Mouse (Mus musculus) limb, embryonic 13.5 days (tissue): ENCODE data around the gene Gm11559. TPM values are rescaled to one million over a fixed set of nuclear protein-coding genes. Genes with fewer than 3 reads are reported as not detected.
"Not testable (repeated sequence)": the region's sequence is repeated elsewhere in the genome, so short reads cannot be mapped to it uniquely, and the experiment has no call there.

Source experiments
- ATAC-seq: fragments of 200-750 bp; cut with Nextera tagmentation; 2 replicates; pipeline ENCODE4 v1.8.0; 2017; ENCODE audit warnings: low read depth, moderate number of reproducible peaks, moderate TSS enrichment; ENCODE audit not compliant: low FRiP score
- H3K27ac ChIP-seq: fragments of 300-500 bp; sonication (generic); 2 replicates; pipeline ENCODE4 v1.5.1; 2015; ENCODE audit warnings: inconsistent platforms, mild to moderate bottlenecking, moderate library complexity
- H3K27me3 ChIP-seq: fragments of 300-500 bp; sonication (generic); 2 replicates; pipeline ENCODE4 v1.6.1; 2015; ENCODE audit warnings: mild to moderate bottlenecking, inconsistent platforms
- H3K36me3 ChIP-seq: fragments of 300-500 bp; sonication (generic); 2 replicates; pipeline ENCODE4 v1.6.1; 2015; ENCODE audit warnings: inconsistent platforms, mild to moderate bottlenecking, moderate library complexity
- H3K4me1 ChIP-seq: fragments of 300-500 bp; sonication (generic); 2 replicates; pipeline ENCODE4 v1.6.1; 2015; ENCODE audit warnings: inconsistent platforms
- H3K4me2 ChIP-seq: fragments of 300-500 bp; sonication (generic); replicated peaks from 2 replicates; pipeline ENCODE4 v1.6.1; 2015; ENCODE audit warnings: inconsistent platforms, mild to moderate bottlenecking, moderate library complexity
- H3K4me3 ChIP-seq: fragments of 300-500 bp; sonication (generic); 2 replicates; pipeline ENCODE4 v1.5.1; 2015; ENCODE audit warnings: moderate library complexity, mild to moderate bottlenecking, inconsistent platforms
- H3K9ac ChIP-seq: fragments of 300-500 bp; sonication (generic); 2 replicates; pipeline ENCODE4 v1.6.1; 2015; ENCODE audit warnings: mild to moderate bottlenecking, inconsistent platforms
- H3K9me3 ChIP-seq: fragments of 300-500 bp; sonication (generic); 2 replicates; pipeline ENCODE4 v1.6.1; 2016; ENCODE audit warnings: inconsistent platforms
- WGBS: fragments of 180-500 bp; shearing (Covaris S2); methylation state at CpG from one replicate; pipeline ENCODE4 v1.1.7; 2015; 5-methylcytosine and 5-hydroxymethylcytosine counted together
- polyA plus RNA-seq: library from polyadenylated mRNA; unstranded; fragments of >200 nt; fragmentation: Nextera tagmentation; extraction: Ambion mirVana; gene quantifications from 2 replicates; pipeline ENCODE4 v1.2.1, GENCODE M21; 2015

Gm11559 gene
- not detected in 2 replicates for polyA plus RNA-seq

DNA sequence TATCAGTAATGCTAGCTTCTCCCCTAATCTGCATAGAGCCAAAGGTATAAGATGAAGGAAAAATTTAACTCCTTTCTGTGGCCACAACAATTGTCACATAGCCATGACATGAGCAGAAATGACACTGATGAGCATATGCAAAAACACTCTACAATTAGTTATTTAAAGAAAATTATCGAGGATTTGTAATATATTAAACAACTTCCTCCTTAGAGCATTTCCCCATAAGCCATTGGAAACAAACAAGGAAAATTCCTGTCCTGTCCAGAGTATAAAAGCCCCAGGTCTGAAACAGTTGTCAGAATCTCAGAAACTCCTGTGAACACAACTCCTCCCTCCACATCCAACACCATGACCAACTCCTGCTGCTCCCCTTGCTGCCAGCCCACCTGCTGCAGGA, at the start of gene Gm11559:
TSS of gene Gm11559 (plus strand) at position 301 of the 400 bp plus-strand sequence.
- not testable (repeated sequence) for H3K4me3 ChIP-seq, H3K27me3 ChIP-seq, H3K9me3 ChIP-seq, H3K4me2 ChIP-seq, ATAC-seq, H3K9ac ChIP-seq, H3K36me3 ChIP-seq, H3K27ac ChIP-seq, H3K4me1 ChIP-seq
- 54% methylated on average over 1 of the region's 1 CpGs for WGBS

DNA sequence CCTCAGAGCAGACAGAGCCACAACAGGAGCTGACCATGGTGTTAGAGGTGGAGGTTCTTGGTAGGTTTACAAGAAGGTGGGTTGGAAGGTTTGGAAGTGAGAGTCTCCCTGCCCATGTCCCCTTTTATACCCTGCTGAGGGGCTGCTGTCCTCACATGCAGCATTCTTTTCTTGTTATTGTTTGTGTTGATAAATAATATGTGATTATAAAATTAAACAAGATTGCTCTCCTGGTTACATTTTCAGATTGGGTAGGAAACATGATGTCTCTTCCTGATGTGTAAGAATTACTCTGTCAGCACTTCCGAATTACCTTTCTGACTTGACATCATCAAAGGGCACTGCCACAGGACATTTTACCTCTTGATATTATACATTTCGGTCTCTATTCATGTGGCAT, 48.7 kb upstream of the Gm11559 start, which contains the start of gene Gm11564:
TSS of gene Gm11564 (minus strand) at position 101 of the 400 bp plus-strand sequence.
- not testable (repeated sequence) for ATAC-seq, H3K9ac ChIP-seq, H3K36me3 ChIP-seq, H3K27me3 ChIP-seq, H3K27ac ChIP-seq, H3K4me3 ChIP-seq, H3K4me2 ChIP-seq, H3K9me3 ChIP-seq, H3K4me1 ChIP-seq
- 82% methylated on average over 2 of the region's 2 CpGs for WGBS

DNA sequence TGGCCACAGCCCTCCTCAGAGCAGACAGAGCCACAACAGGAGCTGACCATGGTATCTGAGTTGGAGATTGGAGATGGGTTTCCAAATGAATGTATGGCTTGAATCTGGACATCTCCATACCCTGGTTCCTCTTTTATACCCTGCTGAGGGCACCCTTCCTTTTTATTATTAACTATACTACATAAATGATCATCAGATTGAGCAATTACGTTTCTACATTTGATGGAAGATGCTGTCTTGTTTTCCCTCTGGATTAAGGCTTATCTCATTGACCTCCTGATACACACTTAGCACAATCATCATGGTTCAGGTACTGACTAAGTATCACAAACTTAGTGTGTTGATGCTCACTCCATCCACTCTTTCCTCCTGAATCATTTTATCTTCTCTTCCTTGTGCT, 26.3 kb upstream of the Gm11559 start, which contains the start of gene 2300003K06Rik:
TSS of gene 2300003K06Rik (minus strand) at position 101 of the 400 bp plus-strand sequence.
- H3K27me3 ChIP-seq: no peaks in the 10 kb centered on the region
- no peaks in the 10 kb centered on the region for H3K9me3 ChIP-seq
- no peaks in the 10 kb centered on the region for H3K36me3 ChIP-seq
- H3K4me1 ChIP-seq: no peaks in the 10 kb centered on the region
- H3K4me3 ChIP-seq: no peak within 1 kb of the TSS
- no peak for ATAC-seq
- H3K9ac ChIP-seq: no peak within 1 kb of the TSS
- 79% methylated on average over 1 of the region's 1 CpGs for WGBS
- no peak within 1 kb of the TSS for H3K4me2 ChIP-seq
- no peak within 1 kb of the TSS for H3K27ac ChIP-seq

DNA sequence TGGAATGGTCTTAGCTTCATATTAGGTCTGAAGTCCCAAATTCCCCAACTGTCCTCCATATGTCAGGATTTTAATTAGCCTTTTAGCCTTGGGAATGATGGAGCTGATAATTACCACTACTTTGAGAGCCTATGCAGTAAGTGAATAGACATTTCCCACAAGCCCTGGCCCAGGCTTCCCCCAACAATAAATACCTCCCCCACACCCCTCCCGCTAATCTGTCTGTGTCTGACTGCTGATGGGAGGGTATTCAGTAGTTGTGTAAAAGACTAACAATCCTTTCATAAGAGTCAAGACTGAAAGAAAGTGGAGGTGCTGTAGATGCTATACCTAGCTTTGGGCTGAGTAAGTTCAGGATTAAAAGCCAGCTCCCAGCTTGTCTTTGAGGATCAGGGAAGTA, 22.1 kb upstream of the Gm11559 start:
- H3K4me3 ChIP-seq: no peak overlapping the region
- no peaks in the 10 kb centered on the region for H3K9me3 ChIP-seq
- no peak overlapping the region for H3K9ac ChIP-seq
- WGBS: 35% methylated on average over 1 of the region's 1 CpGs
- no peaks in the 10 kb centered on the region for H3K4me1 ChIP-seq
- no peaks in the 10 kb centered on the region for H3K36me3 ChIP-seq
- H3K27me3 ChIP-seq: no peaks in the 10 kb centered on the region
- no peak overlapping the region for H3K4me2 ChIP-seq
- ATAC-seq: no peak
- H3K27ac ChIP-seq: no peak overlapping the region

DNA sequence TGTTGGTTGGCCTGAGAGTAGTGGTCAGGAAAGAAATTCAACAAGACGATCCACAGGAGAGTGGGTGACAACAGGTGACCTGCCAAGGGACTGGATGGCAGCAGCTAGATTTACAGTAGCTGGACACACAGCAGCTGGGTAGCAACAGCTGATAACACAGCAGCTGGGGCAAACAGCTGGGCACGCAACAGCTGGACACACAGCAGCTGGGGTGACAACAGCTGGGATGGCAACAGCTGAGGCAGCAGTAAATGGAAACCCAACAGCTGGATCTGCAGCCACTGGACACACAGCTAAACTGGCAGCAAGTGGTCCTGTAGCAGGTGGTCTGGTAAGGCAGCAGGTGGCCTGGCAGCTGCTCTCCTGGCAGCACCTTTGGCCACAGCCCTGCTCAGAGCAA, 17.5 kb upstream of the Gm11559 start:
- no peaks in the 10 kb centered on the region for H3K9me3 ChIP-seq
- H3K36me3 ChIP-seq: no peaks in the 10 kb centered on the region
- no peak overlapping the region for H3K4me2 ChIP-seq
- no peak for ATAC-seq
- no peak overlapping the region for H3K27ac ChIP-seq
- no peak overlapping the region for H3K4me3 ChIP-seq
- WGBS: 90% methylated on average over 2 of the region's 2 CpGs
- no peaks in the 10 kb centered on the region for H3K4me1 ChIP-seq
- no peaks in the 10 kb centered on the region for H3K27me3 ChIP-seq
- no peak overlapping the region for H3K9ac ChIP-seq

DNA sequence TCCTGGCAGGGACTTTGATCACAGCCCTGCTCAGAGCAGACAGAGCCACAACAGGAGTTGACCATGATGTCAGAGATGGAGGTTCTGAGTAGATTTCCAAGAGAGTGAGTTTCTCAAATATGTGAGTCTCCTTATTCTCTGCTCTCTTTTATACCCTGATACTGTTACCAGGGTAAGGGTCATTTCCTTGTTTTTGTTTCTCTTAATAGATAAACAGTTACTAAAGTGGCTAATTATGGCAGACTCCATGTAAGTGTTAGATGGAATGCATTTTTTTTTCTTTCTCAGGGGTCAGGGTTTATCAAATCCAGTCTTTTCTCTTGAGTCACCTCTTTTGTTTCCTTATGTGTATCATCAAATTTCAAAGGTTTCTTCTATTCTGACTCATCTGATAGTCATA, 12.8 kb upstream of the Gm11559 start, which contains the start of gene Krtap4-16:
TSS of gene Krtap4-16 (minus strand) at position 101 of the 400 bp plus-strand sequence.
- Histone ChIP-seq H3K4me1 (no peaks in the 10 kb centered on the region), H3K36me3 (no peaks in the 10 kb centered on the region), H3K27me3 (no peaks in the 10 kb centered on the region), H3K4me3 (no peak within 1 kb of the TSS), H3K9ac (no peak within 1 kb of the TSS), H3K9me3 (no peaks in the 10 kb centered on the region), H3K27ac (no peak within 1 kb of the TSS), H3K4me2 (no peak within 1 kb of the TSS)
- no peak for ATAC-seq

DNA sequence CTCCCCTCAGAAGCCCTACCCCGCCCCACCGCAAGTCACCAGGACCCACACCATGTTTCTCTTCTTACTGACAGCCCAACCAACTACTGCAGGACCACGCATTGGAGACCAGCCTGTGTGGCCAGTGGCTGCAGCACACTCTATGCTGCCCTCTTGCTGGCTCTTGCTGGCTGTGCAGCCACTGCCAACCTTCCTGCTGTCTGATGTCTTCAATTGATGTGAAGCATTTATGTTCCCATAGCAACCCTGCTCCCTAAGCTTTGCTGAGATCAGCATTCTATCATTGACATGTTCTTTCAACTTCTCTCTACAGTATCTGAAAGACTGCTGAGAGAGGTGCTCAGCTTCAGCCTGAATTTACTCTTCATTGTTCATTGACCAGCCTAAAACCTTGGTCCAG, 10.2 kb upstream of the Gm11559 start:
- Histone ChIP-seq H3K36me3 (no peaks in the 10 kb centered on the region), H3K27me3 (no peaks in the 10 kb centered on the region), H3K9me3 (no peaks in the 10 kb centered on the region), H3K4me3 (no peak overlapping the region), H3K4me1 (no peaks in the 10 kb centered on the region), H3K27ac (no peak overlapping the region), H3K9ac (no peak overlapping the region), H3K4me2 (no peak overlapping the region)
- WGBS: 54% methylated on average over 3 of the region's 3 CpGs
- no peak for ATAC-seq

DNA sequence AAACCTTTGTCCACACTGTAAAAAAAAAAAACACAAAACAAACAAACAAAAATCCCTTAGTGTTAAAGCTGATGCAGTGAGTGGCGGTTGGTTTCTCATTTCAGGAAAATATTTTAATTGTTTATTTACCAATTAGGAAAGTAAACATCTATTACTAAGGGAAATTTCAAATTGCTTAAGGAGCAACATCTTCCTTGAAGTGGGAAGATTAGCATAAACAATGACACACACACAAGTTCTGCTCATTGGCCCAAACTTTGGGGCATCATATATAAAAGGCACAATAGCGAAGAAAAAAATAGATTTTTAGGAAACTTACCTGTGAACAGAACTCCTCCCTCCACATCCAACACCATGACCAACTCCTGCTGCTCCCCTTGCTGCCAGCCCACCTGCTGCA, 6.7 kb upstream of the Gm11559 start, which contains the start of gene Gm11568:
TSS of gene Gm11568 (plus strand) at position 301 of the 400 bp plus-strand sequence.
- H3K27me3 ChIP-seq: no peaks in the 10 kb centered on the region
- 85% methylated on average over 2 of the region's 2 CpGs for WGBS
- no peak within 1 kb of the TSS for H3K4me2 ChIP-seq
- H3K36me3 ChIP-seq: no peaks in the 10 kb centered on the region
- no peak within 1 kb of the TSS for H3K4me3 ChIP-seq
- no peaks in the 10 kb centered on the region for H3K9me3 ChIP-seq
- ATAC-seq: no peak
- H3K27ac ChIP-seq: no peak within 1 kb of the TSS
- H3K9ac ChIP-seq: no peak within 1 kb of the TSS
- H3K4me1 ChIP-seq: no peaks in the 10 kb centered on the region

DNA sequence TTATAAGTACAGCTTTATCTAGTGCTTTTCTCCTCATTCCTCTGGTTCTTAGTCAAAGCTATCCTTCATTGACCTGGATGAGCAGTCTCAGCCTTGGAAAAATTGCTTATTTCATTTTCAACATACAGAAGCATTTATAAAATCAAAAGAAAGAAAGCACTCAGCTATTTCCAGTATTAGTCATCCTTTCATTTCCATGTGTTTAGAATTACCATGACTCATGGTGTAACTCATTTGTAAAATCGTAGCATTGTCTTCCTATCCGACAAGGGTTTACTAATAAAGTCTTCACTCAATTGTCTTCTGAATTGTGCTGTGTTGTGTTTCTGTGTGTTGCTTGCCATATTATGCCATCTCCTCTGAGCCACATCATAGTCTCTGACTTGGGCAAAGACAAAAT, 5.5 kb upstream of the Gm11559 start:
- ATAC-seq: no peak
- H3K27me3 ChIP-seq: no peaks in the 10 kb centered on the region
- no peak overlapping the region for H3K9ac ChIP-seq
- 73% methylated on average over 2 of the region's 2 CpGs for WGBS
- no peaks in the 10 kb centered on the region for H3K4me1 ChIP-seq
- no peak overlapping the region for H3K4me3 ChIP-seq
- no peak overlapping the region for H3K4me2 ChIP-seq
- H3K27ac ChIP-seq: no peak overlapping the region
- no peaks in the 10 kb centered on the region for H3K36me3 ChIP-seq
- H3K9me3 ChIP-seq: no peaks in the 10 kb centered on the region

DNA sequence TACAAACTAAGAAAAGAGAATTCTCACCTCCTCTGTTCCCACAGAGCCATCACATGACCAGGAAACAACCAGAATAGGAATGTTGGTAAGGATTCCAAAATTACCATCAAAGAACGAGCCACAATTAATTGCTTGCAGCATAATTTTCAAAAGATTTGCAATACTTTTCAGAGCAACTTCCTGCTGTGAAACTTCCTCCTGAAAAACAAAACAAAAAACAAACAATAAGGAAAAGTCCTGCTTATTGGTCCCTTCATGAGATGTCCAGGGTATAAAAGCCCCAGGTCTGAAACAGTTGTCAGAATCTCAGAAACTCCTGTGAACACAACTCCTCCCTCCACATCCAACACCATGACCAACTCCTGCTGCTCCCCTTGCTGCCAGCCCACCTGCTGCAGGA, 8.8 kb downstream of the Gm11559 start, which contains the start of gene Krtap9-1:
TSS of gene Krtap9-1 (plus strand) at position 301 of the 400 bp plus-strand sequence.
- H3K4me3 ChIP-seq, H3K4me1 ChIP-seq, H3K36me3 ChIP-seq, ATAC-seq, H3K9ac ChIP-seq, H3K9me3 ChIP-seq, H3K27me3 ChIP-seq, H3K4me2 ChIP-seq, H3K27ac ChIP-seq: not testable (repeated sequence)
- WGBS: 68% methylated on average over 1 of the region's 1 CpGs

DNA sequence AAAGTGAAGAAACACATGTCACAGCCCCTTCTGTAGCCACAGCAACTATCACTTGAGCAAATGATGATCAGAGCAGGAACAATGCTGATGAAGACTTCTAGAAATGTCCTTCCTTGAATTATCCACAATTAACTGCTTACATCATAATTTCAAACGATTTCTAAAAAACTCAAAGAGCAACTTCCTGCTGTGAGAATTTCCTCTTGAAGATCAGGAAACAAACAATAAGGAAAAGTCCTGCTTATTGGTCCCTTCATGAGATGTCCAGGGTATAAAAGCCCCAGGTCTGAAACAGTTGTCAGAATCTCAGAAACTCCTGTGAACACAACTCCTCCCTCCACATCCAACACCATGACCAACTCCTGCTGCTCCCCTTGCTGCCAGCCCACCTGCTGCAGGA, 14.6 kb downstream of the Gm11559 start, which contains the start of gene Gm11567:
TSS of gene Gm11567 (plus strand) at position 301 of the 400 bp plus-strand sequence.
- H3K27ac ChIP-seq, H3K36me3 ChIP-seq, H3K4me2 ChIP-seq, H3K4me3 ChIP-seq, H3K4me1 ChIP-seq, ATAC-seq, H3K9me3 ChIP-seq, H3K27me3 ChIP-seq, H3K9ac ChIP-seq: not testable (repeated sequence)
- 40% methylated on average over 1 of the region's 1 CpGs for WGBS

DNA sequence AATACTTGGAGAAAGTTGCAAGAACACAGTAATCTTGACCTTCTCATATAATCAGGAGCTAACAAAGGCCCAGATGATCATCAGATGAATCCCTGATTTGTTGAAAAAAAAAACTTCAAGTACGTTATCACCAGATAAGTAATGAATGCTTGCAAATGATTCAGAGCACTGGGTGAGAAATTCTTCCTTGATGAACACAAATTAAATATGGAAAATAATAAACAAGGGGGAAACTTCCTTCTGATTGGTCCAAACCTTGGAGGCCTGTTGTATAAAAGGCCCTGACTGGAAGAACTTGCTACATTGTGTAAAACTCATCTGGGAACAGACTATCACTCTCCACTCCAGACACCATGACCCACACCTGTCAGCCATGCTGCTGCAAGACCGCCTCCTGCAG, 43.3 kb downstream of the Gm11559 start, which contains the start of gene Krtap31-1:
TSS of gene Krtap31-1 (plus strand) at position 301 of the 400 bp plus-strand sequence.
- H3K4me1 ChIP-seq: no peaks in the 10 kb centered on the region
- no peaks in the 10 kb centered on the region for H3K9me3 ChIP-seq
- no peaks in the 10 kb centered on the region for H3K36me3 ChIP-seq
- no peak within 1 kb of the TSS for H3K4me2 ChIP-seq
- no peak within 1 kb of the TSS for H3K4me3 ChIP-seq
- H3K27ac ChIP-seq: no peak within 1 kb of the TSS
- 70% methylated on average over 2 of the region's 2 CpGs for whole genome bisulfite sequencing
- ATAC-seq: no peak
- H3K27me3 ChIP-seq: no peaks in the 10 kb centered on the region
- no peak within 1 kb of the TSS for H3K9ac ChIP-seq

DNA sequence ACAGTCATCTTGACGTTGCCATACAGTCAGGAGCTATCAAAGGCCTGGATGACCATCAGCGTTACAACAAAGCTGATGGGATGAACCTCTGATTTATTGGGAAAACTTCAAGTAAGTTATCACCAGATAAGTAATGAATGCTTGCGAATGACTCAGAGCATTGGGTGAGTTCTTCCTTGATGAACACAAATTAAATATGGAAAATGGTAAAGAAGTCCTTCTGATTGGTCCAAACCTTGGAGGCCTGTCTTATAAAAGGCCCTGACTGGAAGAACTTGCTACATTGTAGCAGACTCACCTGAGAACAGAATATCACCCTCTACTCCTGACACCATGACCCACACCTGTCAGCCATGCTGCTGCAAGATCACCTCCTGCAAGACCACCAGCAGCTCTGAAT, 50.2 kb downstream of the Gm11559 start, which contains the start of gene Gm11565:
TSS of gene Gm11565 (plus strand) at position 301 of the 400 bp plus-strand sequence.
- Histone ChIP-seq H3K4me1 (no peaks in the 10 kb centered on the region), H3K9ac (no peak within 1 kb of the TSS), H3K9me3 (no peaks in the 10 kb centered on the region), H3K4me3 (no peak within 1 kb of the TSS), H3K36me3 (no peaks in the 10 kb centered on the region), H3K4me2 (no peak within 1 kb of the TSS), H3K27ac (no peak within 1 kb of the TSS), H3K27me3 (no peaks in the 10 kb centered on the region)
- 86% methylated on average over 3 of the region's 3 CpGs for WGBS
- ATAC-seq: no peak
